Mouse (Mus musculus): Measurements from ENCODE around the gene Pitpnm1. TPM values are rescaled to one million over a fixed set of nuclear protein-coding genes. Genes with fewer than 3 reads are reported as not detected.

Gene Pitpnm1
- polyA plus RNA-seq, 1 experiment: 14.5 TPM

DNA sequence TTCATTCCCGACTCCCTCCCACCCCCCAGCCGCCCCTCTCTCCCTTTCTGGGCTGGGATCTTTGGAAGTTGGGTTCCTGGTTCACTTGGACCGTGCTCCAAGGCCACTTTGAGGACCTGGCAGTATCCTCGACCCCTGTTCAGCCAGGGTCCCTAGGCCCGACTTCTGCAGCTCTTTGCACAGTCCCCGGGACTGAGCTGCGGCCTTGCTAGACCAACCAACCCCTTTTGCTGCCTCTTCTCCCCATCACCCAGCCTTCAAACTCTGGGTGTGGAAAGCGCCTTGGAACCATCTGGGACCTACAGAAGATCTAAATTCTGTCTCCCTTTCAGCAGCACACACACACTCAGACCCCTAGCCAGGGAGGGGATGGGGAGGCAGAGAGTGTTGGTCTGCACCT is 49.0 kb downstream of the Pitpnm1 start:
- H3K27ac ChIP-seq (ENCODE audit: insufficient read depth, low read length): no peak overlapping the region
- H3K4me1 ChIP-seq (ENCODE audit: control insufficient read depth, insufficient read depth, low read length): no peaks in the 10 kb centered on the region
- TF ChIP-seq CTCF (IDR thresholded peaks at IDR 0.05; ENCODE audit: borderline replicate concordance, insufficient read depth, low read length) (no peak), POLR2A (IDR thresholded peaks at IDR 0.05; ENCODE audit: low read depth, low read length) (no peak)
- peak overlapping the region; percentile 88 for H3K4me3 ChIP-seq (ENCODE audit: insufficient read depth, low read length)

DNA sequence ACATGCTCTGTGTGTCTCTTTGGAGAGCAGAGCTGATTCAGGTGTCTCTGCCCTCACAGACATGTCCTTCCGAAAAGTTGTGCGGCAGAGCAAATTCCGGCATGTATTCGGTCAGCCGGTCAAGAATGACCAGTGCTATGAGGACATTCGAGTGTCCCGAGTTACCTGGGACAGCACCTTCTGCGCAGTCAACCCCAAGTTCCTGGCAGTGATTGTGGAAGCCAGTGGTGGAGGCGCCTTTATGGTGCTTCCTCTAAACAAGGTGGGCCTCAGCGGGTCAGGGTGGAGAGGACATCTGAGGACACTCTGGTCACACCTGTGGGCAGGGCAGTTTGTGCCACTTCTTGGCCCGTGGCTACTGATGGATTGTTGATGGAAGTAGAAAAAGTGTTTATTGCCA is 49.5 kb downstream of the Pitpnm1 start:
- TF ChIP-seq CTCF (IDR thresholded peaks at IDR 0.05; ENCODE audit: borderline replicate concordance, insufficient read depth, low read length): no peak
- no peak for TF ChIP-seq POLR2A (IDR thresholded peaks at IDR 0.05; ENCODE audit: low read depth, low read length)
- Histone ChIP-seq H3K27ac (ENCODE audit: insufficient read depth, low read length) (no peak overlapping the region), H3K4me1 (ENCODE audit: control insufficient read depth, insufficient read depth, low read length) (no peaks in the 10 kb centered on the region)

DNA sequence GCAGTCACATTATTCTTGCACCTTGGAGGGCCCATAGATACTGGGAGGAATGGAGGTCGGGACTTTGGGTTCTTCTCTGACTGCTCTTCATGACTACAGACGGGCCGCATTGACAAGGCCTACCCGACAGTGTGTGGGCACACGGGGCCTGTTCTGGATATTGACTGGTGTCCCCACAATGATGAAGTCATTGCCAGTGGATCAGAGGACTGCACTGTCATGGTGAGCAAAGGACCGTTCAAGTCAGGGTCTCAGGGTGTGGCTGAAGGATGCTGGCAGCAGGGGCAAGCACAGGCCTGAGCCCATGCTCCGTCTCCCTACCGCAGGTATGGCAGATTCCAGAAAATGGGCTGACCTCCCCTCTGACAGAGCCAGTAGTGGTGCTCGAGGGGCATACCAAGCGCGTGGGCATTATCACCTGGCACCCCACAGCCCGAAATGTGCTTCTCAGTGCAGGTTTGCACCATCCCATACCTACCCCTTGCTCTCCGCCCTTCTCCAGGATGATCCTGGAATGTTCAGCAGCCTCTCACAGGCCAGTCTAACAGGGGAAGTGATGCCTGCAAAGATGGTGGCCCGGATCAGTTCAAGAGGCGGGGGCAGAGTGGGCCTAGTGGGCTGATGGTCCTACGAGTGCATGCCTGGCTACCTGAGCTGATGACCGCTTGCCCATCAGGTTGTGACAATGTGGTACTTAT is 50.1 kb downstream of the Pitpnm1 start:
- no peak for TF ChIP-seq POLR2A (IDR thresholded peaks at IDR 0.05; ENCODE audit: low read depth, low read length)
- no peak for TF ChIP-seq CTCF (IDR thresholded peaks at IDR 0.05; ENCODE audit: borderline replicate concordance, insufficient read depth, low read length)
- peak overlapping the region; percentile 88 for H3K4me3 ChIP-seq (ENCODE audit: insufficient read depth, low read length)
- no peak overlapping the region for H3K27ac ChIP-seq (ENCODE audit: insufficient read depth, low read length)
- no peaks in the 10 kb centered on the region for H3K4me1 ChIP-seq (ENCODE audit: control insufficient read depth, insufficient read depth, low read length)

More for the DNA sequence above, 49.5 kb downstream of the Pitpnm1 start:
- peak overlapping the region; percentile 88 for H3K4me3 ChIP-seq (ENCODE audit: insufficient read depth, low read length)

DNA sequence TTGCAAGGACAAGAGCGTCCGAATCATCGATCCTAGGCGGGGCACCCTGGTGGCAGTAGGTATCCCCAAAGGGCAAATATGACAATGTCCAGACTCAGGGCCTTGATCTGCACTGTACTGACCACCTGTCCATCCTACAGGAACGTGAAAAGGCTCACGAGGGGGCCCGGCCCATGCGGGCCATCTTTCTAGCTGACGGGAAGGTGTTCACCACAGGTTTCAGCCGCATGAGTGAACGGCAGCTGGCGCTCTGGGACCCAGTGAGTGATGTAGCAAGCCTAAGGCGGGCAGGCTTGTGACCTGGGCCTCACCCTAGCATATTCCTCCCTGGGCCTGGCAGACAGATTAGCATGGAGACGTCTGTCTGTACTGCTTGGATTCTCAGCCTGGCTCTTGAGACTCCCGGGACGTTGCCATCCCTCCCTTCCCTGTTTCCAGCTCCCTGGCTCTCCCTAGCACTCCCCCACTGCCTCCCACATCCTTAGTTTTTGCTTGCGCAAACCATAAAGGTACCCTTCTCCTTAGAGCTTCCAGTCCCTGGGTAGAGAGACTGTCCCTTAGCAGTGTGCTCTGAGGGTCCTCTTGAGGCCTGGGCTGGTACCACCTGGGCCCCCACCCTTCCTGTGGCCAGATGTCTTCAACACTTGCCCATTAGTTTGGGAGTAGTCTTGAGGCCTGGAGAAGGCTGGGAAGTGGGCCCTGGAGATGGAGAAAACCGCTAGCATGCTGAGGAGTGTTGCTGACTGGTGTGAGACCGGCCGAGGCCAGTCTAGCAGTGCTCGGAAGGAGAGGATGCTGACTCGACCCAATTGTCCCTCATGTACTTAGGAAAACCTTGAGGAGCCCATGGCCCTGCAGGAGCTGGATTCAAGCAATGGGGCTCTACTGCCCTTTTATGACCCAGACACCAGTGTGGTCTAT is 51.0 kb downstream of the Pitpnm1 start:
- Histone ChIP-seq H3K4me3 (ENCODE audit: insufficient read depth, low read length) (no peak overlapping the region), H3K4me1 (ENCODE audit: control insufficient read depth, insufficient read depth, low read length) (no peaks in the 10 kb centered on the region), H3K27ac (ENCODE audit: insufficient read depth, low read length) (no peak overlapping the region)
- TF ChIP-seq CTCF (IDR thresholded peaks at IDR 0.05; ENCODE audit: borderline replicate concordance, insufficient read depth, low read length) (no peak), POLR2A (IDR thresholded peaks at IDR 0.05; ENCODE audit: low read depth, low read length) (no peak)

DNA sequence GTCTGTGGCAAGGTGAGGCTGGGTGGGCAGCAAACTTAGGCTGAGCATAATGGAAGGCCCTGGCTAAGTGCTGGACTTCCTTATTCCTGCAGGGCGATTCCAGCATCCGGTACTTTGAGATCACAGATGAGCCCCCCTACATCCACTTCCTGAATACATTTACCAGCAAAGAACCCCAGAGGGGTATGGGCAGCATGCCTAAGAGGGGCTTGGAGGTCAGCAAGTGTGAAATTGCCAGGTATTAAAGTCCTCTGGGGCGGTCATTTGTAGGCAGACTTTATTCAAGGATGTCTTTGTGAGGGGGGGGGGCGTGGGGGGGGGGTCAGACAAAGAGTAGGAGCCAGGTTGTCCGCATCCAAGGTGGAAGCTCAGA is 51.7 kb downstream of the Pitpnm1 start:
- H3K4me3 ChIP-seq (ENCODE audit: insufficient read depth, low read length): no peak overlapping the region
- H3K27ac ChIP-seq (ENCODE audit: insufficient read depth, low read length): no peak overlapping the region
- no peaks in the 10 kb centered on the region for H3K4me1 ChIP-seq (ENCODE audit: control insufficient read depth, insufficient read depth, low read length)
- TF ChIP-seq CTCF (IDR thresholded peaks at IDR 0.05; ENCODE audit: borderline replicate concordance, insufficient read depth, low read length): no peak
- TF ChIP-seq POLR2A (IDR thresholded peaks at IDR 0.05; ENCODE audit: low read depth, low read length): no peak

DNA sequence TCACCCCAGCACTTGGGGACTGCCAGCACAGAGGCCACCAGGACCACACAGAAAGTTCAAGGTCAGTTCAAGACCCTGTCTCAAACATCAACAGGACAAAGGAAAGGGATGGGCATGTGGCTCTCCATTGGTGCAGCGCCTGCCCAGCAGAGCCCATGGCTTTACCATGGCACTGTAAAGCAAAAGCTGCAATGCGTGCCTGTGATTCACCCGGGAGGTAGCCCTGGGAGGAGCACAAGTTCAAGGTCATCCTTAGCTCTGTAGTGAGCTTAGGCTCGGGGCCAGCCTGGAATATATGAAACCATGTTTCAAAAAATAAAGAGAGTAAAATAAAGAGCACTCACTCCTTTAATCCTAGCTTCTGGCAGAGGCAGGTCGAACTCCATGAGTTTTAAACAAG is 52.1 kb downstream of the Pitpnm1 start:
- no peak for TF ChIP-seq CTCF (IDR thresholded peaks at IDR 0.05; ENCODE audit: borderline replicate concordance, insufficient read depth, low read length)
- Histone ChIP-seq H3K4me1 (ENCODE audit: control insufficient read depth, insufficient read depth, low read length) (no peaks in the 10 kb centered on the region), H3K4me3 (ENCODE audit: insufficient read depth, low read length) (no peak overlapping the region), H3K27ac (ENCODE audit: insufficient read depth, low read length) (no peak overlapping the region)

DNA sequence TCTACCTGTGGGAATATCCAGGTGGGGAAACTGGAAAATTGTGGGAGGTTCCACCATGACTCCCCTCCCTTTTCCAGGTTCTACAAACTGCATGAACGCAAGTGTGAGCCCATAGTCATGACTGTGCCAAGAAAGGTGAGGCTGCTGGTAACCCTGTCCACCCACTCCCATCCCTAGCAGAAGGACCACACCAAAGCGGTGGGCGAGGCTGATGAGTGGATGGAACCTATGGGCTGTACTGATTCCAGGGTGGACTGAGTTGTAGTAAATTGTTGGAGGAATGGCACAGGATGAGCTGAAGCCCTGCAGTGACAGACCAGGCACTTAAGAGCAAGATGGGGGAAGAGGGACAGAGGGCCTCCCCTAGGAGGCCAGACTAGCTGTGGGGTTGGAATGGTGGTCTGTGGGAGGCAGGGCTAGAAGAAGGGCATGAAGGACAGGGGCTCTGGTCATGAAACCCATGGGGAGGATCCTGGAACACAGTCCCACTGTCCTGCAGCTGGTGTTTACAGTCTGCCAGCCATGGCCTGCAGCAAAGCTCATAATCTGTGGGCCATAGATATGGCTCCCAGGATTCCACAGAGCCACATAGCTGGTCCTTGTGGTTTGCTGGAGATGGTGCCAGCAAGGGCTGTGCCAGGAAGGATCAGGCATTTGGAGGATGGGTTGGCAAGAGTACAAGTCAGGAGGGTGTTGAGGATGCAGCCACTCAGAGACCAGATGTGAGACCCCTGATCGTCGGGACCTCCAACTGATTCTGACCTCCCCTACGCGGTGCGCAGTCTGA is 52.8 kb downstream of the Pitpnm1 start:
- TF ChIP-seq CTCF (IDR thresholded peaks at IDR 0.05; ENCODE audit: borderline replicate concordance, insufficient read depth, low read length) (no peak), POLR2A (IDR thresholded peaks at IDR 0.05; ENCODE audit: low read depth, low read length) (0 out of 2 replicates have a peak, but pooled peaks have one; percentile 29)
- no peak overlapping the region for H3K27ac ChIP-seq (ENCODE audit: insufficient read depth, low read length)
- no peak overlapping the region for H3K4me3 ChIP-seq (ENCODE audit: insufficient read depth, low read length)
- H3K4me1 ChIP-seq (ENCODE audit: control insufficient read depth, insufficient read depth, low read length): no peaks in the 10 kb centered on the region

DNA sequence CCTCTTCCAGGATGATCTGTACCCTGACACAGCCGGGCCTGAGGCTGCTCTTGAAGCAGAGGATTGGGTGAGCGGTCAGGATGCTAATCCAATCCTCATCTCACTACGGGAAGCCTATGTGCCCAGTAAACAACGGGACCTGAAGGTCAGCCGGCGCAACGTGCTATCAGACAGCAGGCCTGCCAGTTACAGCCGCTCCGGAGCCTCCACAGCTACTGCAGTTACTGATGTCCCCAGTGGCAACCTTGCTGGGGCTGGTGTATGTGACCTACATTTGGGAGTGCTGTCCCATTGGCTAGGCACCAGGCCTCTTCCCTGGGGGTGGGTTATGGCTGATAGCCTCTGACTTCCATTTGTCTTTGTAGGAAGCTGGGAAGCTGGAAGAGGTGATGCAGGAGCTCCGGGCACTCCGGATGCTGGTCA is 53.4 kb downstream of the Pitpnm1 start, which contains the start of gene Ptprcap:
Gene Ptprcap, plus strand, starts transcription at position 373 of the 423 bp plus-strand sequence.
- no peak within 1 kb of the TSS for H3K4me3 ChIP-seq (ENCODE audit: insufficient read depth, low read length)
- TF ChIP-seq POLR2A (IDR thresholded peaks at IDR 0.05; ENCODE audit: low read depth, low read length) (0 out of 2 replicates have a peak, but pooled peaks have one; percentile 11), CTCF (IDR thresholded peaks at IDR 0.05; ENCODE audit: borderline replicate concordance, insufficient read depth, low read length) (no peak)
- no peak within 1 kb of the TSS for H3K27ac ChIP-seq (ENCODE audit: insufficient read depth, low read length)
- no peaks in the 10 kb centered on the region for H3K4me1 ChIP-seq (ENCODE audit: control insufficient read depth, insufficient read depth, low read length)

DNA sequence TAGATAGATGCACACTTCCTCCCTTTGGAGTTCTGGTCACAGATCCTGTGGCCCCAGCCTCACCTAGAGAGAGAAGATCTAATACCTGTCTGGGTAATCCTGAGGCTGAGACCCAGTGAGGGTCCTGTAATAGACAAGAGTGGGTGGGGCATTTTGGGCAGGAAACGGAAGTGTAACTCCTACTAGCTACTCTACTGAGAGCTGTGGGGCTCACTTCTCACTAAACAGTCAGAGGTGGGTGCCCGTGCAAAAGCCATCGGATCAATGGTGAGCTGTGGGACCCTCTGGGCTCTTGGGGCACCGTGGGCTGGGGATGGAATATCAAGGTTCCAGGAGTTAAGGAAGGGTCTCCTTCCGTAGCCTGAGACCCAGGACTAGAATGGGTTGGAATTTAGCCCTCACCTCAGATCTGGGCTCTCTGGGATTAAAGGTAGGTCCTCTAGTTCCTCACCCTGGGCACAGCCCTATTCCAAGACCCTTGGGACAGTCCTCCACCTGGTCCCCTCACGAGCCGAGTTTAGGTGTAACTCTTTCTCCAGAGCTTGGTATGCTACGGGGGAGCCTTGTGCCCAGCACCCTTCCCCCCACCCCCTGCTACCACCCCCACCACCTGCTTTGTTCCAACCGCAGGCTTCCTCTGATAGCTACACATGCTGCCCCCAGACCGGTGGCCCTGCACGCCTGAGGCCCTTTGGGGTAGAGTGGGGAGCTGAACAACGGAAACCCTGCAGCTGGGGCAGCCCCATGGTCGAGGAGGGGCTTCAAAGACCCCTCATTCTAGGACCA is 54.8 kb downstream of the Pitpnm1 start:
- TF ChIP-seq CTCF (IDR thresholded peaks at IDR 0.05; ENCODE audit: borderline replicate concordance, insufficient read depth, low read length) (no peak), POLR2A (IDR thresholded peaks at IDR 0.05; ENCODE audit: low read depth, low read length) (no peak)

More for the DNA sequence above, 54.8 kb downstream of the Pitpnm1 start:
- Histone ChIP-seq H3K27ac (ENCODE audit: insufficient read depth, low read length) (no peak overlapping the region), H3K4me3 (ENCODE audit: insufficient read depth, low read length) (no peak overlapping the region), H3K4me1 (ENCODE audit: control insufficient read depth, insufficient read depth, low read length) (no peaks in the 10 kb centered on the region)
